Mouse (Mus musculus): Measurements from ENCODE around the gene Ep400.
A peak's percentile ranks its signal among the peaks of the same experiment; 100 is the strongest.

DNA sequence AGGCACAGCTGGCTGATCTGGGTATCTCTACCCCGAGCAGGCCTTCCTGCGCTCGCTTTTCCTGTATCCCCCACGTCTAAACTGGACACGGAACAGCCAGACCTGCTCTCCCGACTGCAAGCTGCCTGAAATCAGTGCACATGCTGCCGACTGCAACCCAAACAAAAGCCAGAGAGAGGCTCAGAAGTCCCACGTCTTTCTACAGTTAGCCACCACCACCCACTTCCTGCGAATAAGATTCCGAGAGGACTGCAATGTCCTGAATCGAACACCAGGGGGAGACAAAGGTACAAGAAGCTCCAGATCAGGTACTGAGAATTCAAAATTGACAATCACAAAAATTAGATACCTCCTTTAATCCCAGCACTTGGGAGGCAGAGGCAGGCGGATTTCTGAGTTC is 131.1 kb downstream of the Ep400 start:
- TF ChIP-seq POLR2A (IDR thresholded peaks at IDR 0.05; ENCODE audit: borderline replicate concordance, extremely low read depth, insufficient read depth, insufficient read length, poor library complexity, severe bottlenecking) (no peak), CTCF (IDR thresholded peaks at IDR 0.05; ENCODE audit: borderline replicate concordance, extremely low read depth, insufficient read depth, insufficient read length) (peak; percentile 82)

Data from brain, embryonic 14.5 days (tissue).